Mouse (Mus musculus): ENCODE results near the gene Efemp2.
"Not testable (repeated sequence)": the region's sequence is repeated elsewhere in the genome, so short reads cannot be mapped to it uniquely, and the experiment has no call there.

The Efemp2 gene

DNA sequence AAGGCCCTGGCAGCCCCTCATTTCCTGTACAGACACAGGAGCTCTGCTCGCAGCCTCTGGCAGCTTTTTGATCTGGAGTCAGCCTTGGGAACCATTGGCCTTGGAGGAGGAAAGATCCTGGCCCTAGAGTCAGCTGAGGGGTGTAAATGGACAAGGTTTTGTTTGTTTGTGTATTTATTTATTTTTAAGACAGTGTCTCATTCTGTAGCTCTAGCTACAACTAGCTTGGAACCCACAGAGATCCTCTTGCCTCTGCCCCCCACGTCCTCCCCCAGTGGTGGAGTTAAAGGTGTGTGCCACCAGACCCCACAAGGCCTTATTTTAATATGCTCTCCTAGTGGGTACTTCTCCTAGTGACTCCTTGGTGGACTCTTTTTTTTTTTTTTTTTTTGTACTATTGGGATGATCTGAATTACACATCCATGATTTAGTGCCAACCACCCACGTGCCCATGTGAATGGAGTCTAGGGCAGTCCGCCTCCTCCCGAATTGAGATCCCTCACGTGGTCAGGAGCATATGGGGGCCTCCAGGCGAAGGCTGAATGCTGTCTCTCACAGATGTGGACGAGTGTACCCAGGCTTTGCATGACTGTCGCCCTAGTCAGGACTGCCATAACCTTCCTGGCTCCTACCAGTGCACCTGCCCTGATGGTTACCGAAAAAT lies 3.4 kb downstream of the Efemp2 start:
- DNase-seq (ENCODE audit: low read depth, low spot score) = no peak

DNA sequence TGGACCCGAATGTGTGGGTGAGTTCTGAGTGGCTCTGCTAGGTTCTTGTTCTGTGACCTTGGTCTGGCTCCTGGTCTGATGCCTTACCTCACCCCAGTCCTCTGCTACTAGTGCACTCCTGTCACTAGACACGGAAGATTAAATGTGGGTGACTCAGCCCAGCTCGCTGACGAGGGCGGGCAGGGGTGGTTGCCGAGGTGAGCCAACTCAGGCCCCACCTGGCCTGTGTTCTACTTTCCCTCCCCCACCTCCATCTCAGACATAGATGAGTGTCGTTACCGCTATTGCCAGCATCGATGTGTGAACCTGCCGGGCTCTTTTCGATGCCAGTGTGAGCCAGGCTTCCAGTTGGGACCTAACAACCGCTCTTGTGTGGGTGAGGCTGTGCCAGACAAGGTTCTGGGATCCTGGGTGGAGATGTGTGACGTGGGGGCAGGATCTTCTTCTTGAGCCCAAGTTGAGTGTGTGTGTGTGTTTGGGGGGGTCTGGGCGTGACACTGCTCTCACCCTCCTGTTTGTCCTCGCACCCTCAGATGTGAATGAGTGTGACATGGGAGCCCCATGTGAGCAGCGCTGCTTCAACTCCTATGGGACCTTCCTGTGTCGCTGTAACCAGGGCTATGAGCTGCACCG lies 4.0 kb downstream of the Efemp2 start:
- no peak for DNase-seq (ENCODE audit: low read depth, low spot score)

DNA sequence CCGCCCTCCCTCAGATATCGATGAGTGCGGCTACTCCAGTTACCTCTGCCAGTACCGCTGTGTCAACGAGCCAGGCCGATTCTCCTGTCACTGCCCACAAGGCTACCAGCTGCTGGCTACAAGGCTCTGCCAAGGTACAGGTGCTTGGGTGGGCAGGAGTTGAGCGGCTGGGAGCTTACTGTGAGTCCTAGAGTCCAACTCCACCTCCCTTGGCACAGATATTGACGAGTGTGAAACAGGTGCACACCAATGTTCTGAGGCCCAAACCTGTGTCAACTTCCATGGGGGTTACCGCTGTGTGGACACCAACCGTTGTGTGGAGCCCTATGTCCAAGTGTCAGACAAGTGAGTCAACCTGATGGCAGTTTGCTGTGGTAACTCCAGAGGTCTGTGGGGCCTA lies 6.3 kb downstream of the Efemp2 start:
- DNase-seq (ENCODE audit: low read depth, low spot score) = no peak

DNA sequence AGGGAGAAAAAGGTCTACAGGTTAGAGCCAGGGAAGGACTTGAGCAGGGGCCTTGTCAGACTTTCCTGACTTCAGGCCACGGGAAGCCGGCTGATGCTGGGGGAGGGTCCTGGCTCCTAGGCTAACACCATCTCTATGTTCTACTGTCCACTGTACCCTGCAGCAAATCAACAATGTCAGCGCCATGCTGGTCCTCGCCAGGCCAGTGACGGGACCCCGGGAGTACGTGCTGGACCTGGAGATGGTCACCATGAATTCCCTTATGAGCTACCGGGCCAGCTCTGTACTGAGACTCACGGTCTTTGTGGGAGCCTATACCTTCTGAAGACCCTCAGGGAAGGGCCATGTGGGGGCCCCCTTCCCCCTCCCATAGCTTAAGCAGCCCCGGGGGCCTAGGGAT lies 7.6 kb downstream of the Efemp2 start:
- no peak for DNase-seq (ENCODE audit: low read depth, low spot score)

DNA sequence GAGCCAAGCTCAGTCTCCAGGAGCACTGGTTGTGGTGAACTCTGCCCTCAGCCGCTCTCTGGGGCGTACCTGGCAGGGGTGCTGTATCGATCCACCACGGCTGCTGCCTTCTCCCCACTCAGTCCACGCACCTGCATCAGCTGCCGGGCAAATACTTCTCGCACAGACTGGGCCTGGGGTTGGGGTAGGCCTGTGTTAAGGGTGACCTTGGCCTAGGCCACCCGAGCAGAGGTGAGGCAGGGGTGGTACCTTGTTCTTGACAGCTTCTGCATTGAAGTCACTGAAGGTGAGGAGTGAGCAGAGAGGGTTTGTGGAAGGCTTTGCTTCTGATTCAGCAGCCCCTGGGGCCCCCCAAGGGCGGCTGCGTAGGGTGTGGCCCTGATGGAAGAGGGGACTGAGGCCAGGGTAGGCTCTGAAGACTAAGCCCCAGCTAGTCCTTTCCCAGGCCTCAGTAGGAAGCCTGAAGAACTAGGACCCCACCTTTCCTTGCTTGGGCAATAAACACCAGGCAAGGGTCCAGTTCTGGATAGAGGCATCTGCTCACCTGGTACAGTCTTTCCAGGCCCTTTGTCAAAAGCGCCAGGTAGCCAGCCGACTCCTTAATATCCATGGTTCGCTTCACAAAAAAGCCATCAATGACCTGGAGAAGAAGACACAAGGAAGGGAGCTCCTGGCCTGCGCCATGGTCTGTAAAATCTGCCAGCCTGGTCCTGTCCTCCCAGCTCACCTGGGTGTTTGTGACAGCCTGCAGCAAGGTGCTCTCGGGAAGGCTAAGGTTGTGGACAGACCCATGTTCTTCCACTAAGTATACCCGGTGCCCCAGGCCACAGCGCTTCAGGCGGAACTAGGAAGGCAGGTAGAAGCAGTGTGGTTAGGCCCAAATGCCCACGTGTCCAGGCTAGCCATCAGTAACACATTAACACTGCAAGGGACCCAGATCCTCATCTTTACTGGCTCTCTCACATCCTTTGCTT lies 9.9 kb downstream of the Efemp2 start:
- DNase-seq (ENCODE audit: low read depth, low spot score) = no peak

DNA sequence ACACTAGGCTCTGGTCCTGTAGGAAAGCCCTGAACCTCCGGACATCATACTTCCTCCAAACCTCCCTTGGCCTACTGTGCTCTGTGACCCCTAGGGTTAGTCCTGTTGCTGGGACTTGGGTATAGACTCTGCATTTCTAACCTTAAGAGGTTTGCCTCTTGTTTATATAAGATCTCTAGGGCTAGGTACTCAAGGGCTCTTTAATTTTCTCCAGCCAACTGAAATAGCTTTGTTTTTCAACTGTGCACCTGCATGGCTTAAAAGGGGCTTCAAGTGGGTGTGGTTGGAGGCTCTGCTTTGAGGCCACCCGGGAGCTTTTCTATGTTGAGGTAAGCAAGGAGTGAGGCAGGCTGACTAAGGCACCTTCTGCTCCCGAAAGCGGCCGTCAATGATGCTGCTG lies 10.7 kb downstream of the Efemp2 start:
- no peak for DNase-seq (ENCODE audit: low read depth, low spot score)

DNA sequence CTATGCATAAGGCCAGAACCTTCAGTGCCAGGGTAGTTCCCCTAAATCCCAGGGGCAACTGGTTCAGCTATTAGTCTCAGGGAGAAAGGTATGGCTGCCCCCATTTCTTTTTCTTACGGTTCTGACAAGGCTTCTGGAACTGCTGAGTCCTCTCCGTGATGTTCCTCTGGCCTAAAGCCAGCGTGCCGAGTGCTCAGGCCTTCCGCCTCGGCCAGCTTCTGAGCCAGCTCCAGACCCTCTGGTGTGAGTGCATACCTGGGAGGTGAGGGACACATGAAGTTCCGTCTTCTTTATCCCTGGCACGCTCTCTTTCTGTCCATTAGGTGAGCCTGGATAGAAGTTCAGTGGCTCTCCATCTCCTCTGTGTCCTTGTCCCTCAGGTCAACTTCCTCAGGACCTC lies 11.6 kb downstream of the Efemp2 start:
- no peak for DNase-seq (ENCODE audit: low read depth, low spot score)

DNA sequence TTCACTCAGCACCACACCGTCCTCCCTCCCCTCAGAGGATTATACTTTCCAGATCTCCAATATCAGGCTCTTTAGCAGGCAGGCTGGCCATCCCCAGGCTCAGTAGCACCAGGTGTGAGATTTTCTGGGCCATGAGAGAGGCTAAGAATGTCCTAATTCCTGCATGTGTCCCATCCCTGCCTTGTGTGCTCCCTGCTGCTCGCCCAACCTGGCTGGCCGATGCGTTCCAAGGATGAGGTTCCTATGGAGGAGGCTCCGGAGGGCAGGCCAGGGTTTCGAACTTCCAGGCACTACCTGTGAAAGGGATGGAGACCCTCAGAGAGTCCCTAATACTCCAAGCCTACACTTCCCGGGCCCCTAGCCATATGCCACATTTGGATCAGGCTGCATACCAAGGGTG lies 12.1 kb downstream of the Efemp2 start:
- no peak for DNase-seq (ENCODE audit: low read depth, low spot score)

DNA sequence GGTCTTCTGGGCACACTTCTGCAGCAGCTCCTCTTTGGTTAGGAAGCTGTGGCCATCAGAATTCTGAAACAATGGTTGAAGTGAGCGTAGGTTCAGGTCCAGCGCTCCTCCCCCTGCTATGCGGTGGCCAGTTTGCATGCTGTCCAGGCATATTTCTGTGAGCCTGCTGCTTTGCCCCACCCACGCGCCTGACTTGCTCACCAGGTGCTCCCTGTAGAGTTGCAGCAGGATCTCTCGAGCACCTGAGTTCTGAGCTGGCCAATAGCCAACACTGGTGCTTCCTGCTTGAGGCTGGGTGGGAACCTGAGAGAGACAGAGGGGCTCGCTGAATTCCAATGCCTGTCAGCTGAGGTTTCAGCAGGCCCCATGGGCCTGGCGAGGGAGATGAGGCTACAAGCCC lies 12.5 kb downstream of the Efemp2 start:
- no peak for DNase-seq (ENCODE audit: low read depth, low spot score)

DNA sequence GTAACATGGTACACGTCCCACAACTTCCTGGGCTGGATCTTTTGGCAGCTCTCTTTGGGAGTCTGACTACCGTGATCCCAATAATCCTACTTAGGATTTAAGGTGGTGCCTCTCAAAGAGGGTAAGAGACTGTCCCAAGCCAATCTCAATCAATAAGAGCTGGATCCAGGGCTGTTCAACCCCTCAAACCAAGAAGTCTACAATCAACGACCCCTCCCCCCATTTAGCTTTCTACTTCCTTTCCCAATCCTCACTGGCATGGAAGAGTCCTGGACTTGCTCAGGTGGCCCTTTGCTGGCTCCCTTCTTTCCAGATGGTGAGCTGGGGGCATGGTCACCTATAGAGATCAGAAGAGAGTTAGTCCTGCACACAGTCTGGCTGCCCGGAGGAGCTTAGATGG lies 13.0 kb downstream of the Efemp2 start:
- DNase-seq (ENCODE audit: low read depth, low spot score) = no peak

DNA sequence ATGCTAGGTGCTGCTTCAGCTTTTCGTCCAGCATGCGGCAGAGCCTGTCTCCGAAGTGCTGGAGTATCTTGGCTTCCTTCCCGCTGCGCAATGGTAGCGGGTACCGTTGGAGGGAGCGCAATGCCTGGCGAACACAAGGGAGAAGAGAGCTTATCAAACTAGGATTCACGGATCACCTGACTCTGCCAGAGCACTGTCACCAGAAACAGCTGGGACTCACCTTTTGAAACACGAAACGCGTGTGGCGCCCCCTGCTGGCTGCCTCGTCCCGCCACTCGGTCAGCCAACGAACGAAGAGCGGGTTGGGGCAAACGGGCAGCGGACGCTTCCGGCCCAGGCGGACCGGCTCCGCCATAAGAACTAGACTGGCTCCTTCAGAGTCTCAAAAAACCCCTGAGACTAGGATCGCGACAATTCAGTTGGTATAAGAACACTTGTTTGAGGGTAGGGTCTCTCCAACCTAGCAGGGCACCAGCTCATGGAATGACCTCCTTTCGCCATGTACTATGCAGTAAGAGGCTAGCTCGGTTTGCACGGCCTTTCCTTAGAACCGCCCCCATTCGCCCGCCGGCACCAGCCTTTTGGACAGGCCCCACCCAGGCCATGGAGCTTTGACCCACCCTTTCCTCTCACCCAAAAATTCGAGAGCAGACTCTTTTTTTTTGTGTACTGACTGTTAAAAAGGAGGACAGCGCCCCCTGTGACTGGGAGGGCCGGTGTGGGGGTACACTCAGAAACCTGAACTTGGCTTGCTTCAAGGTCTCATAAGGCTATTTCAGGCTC lies 14.2 kb downstream of the Efemp2 start, which contains the start of gene Mus81:
Gene Mus81, minus strand, starts transcription at position 635 of the 783 bp plus-strand sequence.
- peak; percentile 94 for DNase-seq (ENCODE audit: low read depth, low spot score)

DNA sequence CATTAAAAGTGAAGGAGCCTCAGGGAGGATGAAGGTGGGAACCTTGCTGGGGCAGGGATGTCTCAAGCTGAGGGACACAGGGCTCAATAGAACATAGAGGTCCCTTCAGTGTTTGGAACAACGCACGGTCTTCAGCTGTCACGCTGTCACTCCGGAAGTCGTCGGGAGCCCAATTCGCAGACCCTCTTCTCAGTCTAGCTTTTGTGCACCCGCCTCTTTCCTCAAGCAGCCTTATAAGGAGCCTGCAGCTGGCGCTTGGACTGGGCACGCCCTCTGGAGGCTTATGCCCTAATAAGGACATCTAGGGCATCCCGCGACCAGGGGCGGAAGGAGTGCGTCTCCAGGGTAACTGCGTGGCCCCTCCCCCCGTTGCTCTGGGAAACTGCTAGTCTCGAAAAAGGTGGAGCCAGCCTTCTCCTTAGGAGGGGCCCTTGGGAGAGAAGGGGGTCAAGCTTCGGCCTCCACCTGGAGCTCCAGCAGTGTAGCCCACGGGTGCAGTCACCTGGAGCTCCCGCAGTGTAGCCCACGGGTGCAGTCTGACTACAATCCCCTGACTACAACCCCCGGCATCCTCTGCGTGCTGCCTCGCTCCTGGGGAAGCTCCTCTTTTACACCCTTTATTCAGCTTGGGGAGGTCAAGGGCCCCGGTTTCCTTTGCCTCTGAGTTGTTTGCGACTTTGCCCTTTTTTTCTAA lies 15.3 kb downstream of the Efemp2 start:
- DNase-seq (ENCODE audit: low read depth, low spot score) = peak; percentile 98

DNA sequence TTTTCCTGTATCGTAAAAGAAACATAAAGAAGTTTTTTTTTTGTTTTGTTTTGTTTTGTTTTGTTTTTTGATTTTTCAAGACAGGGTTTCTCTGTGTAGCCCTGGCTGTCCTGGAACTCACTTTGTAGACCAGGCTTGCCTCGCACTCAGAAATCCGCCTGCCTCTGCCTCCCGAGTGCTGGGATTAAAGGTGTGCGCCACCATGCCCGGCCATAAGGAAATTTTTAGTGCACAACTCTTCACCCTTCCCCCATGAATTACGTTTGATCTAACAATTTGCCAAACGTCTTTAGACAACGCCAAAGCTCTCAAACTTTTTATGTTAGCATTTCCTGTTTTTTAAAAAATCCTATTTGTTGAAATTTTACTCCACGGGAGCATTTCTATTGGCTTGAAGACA lies 16.0 kb downstream of the Efemp2 start:
- DNase-seq (ENCODE audit: low read depth, low spot score) = not testable (repeated sequence)

DNA sequence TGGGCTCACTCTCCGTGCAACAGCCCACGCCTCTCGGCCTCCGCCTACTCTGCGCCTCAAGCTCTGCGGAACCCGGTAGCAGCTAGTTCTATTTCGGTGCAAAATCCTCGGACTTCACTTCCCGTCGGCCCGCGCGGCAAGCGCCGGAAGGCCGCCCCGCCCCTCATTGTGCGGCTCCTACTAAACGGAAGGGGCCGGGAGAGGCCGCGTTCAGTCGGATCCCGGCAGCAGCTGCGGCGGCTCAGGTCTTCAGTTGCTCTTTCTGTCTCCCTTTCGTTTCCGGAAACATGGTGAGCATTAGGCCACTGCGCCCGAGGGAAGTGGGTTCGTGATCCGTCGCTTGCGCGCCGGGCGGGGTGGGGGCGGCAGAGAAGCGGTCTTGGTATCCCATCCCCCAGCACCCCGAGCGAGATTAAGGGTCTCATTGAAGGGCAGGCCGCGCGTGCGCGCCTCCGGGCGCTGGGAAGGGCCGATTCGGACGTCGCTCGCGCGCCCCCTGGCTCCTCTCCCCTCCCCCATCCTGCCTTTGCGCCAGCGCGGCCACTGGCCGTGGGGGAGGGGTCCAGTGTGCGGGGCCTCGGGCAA lies 16.7 kb downstream of the Efemp2 start, which contains the start of gene Cfl1:
Gene Cfl1, plus strand, starts transcription at position 143 of the 585 bp plus-strand sequence.
- peak; percentile 96 for DNase-seq (ENCODE audit: low read depth, low spot score)

DNA sequence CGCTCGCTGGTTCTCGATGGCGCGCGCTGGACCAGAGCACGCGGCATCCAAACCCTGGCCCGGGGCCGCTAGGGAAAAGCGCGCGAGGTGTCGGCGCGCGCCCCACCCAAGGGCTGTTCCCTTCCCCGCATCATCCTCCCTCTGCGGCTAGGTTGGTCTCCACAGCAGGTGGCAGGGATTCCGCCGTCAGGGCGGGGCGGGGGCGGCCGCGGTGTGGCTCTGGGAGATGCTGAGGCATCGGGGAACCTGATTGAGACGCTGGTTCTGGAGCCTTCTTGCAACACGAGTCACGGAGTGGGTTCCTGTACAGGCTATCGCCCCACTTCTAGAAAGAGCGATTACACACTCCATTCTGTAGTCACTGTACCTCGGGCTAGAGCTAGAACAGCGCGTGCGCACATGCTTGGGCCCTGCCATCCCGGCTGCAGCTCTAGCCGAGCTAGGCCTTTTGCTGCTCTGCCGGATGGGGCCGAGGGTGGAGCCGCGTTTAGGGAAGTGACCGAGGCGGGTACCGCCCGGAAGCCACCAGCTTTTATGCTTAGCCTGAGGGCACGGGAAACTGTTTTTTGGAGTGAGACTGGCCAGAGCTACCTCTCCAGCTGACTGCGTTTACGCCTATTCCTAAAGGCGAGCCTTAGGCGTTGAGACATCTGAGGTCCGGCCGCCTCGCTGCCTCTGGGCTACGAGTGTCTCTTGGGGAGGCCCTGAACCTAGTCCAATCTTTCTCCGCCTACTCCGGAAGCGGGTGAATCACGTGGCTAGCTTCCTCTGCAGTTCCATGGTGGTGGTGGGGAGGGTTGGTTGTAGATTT lies 17.3 kb downstream of the Efemp2 start:
- DNase-seq (ENCODE audit: low read depth, low spot score) = peak; percentile 78

DNA sequence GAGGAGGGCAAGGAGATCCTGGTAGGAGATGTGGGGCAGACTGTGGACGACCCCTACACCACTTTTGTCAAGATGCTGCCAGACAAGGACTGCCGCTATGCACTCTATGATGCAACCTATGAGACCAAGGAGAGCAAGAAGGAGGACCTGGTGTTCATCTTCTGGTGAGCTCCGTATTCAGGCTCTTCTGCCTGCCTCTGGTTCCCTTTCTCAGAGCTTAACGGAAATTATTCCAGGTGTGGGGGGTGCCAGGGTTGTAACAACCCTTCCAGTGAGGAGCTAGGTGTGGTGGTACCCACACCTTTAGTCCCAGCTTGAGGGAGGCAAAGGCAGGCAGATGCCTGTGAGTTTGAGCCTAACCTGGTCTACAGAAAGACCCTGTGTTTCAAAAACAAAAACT lies 18.9 kb downstream of the Efemp2 start:
- no peak for DNase-seq (ENCODE audit: low read depth, low spot score)

DNA sequence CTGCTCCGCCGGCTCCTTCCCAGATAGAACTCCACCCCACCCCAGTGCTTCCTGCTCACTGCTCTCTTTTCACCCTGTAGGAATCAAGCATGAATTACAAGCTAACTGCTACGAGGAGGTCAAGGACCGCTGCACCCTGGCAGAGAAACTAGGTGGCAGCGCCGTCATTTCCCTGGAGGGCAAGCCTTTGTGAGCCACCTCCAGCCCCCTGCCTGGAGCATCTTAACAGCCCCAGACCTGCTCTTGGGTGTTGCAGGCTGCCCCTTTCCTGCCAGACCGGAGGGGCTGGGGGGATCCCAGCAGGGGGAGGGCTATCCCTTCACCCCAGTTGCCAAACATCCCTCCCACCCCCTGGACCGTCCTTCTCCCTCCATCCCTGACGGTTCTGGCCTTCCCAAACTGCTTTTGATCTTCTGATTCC lies 19.6 kb downstream of the Efemp2 start:
- not testable (repeated sequence) for DNase-seq (ENCODE audit: low read depth, low spot score)

DNA sequence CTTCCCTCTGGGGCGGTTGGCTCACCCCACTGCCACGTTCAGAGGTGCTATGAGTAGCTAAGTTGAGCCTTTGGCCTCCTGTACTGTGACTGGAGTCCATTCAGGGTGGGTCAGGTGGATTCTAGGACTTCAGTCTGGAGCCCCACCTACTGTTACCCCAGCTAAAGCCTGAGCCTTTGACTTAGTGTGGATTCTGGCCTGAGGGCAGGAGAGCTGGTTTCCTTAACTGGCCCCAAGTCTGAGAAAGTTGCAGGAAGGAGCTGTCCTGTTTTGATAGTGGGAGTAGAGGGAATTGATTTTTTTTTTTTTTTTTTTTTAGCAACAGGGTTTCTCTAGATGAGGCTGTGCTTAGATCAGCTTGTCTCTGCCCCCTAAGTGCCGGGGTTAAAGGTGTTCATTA lies 20.6 kb downstream of the Efemp2 start:
- DNase-seq (ENCODE audit: low read depth, low spot score) = no peak

DNA sequence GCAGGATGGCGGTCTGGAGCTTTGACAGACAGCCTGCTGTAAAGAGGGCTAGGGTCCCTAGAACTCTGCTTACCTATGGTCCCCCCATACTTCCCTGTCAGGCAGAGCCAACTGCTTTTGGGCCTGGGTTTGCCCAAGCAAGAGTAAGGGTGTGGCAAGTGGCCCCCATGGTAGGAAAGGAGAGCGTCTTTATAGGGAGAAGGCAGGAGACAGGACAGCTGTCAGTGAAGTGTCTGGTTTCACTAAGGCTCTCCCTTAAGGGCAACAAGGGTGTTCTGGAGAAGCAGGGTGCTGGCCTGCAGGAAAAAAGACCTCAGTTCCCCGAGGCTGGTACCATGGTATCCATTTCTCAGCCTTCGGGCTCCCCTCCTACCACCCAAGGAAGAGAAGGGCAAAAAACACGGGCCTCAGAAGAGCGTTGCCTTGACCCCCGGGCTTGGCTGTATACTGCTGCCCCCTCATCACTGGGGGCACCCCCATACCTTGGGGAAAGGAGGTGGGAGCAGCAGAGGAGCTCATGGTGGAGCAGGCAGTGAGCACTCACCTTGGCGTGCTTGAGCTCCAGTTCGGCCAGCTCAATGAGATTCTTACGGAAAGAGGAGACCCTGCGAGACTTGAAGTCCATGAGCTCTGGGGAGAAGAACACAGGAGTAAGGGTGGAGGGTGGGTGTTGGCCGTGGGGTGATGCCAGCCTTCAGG lies 21.7 kb downstream of the Efemp2 start:
- no peak for DNase-seq (ENCODE audit: low read depth, low spot score)
